Comparison of ENCODE assay signal across 8 mouse cellular contexts in genomic region chr6:34994692-34995091, GRCm38 (mm10). TPM values are rescaled to one million over a fixed set of nuclear protein-coding genes. Genes with fewer than 3 reads are reported as not detected.
DNase-seq lines count a peak whose midpoint lies in the region; ATAC-seq and TF ChIP-seq lines count a peak whose summit lies in the region.

No protein-coding gene starts in this region.

- ATAC-seq in kidney, embryonic 16.5 days (ENCODE audit: low FRiP score, low TSS enrichment) = no peak
- ATAC-seq in hindbrain, postnatal 0 days = no peak
- ATAC-seq in neural tube, embryonic 14.5 days (ENCODE audit: low read depth) = no peak

- H3K9ac ChIP-seq in kidney, embryonic 16.5 days (replicated peaks; ENCODE audit: low read length) = no peak overlapping the region
- H3K9ac ChIP-seq in hindbrain, postnatal 0 days (replicated peaks; ENCODE audit: low read length) = no peak overlapping the region
- H3K9ac ChIP-seq in neural tube, embryonic 14.5 days (replicated peaks; ENCODE audit: low read depth, low read length) = no peak overlapping the region

- H3K4me2 ChIP-seq in kidney, embryonic 16.5 days (replicated peaks; ENCODE audit: low read depth, low read length) = peak overlapping the region; percentile 65
- peak overlapping the region; percentile 53 for H3K4me2 ChIP-seq in hindbrain, postnatal 0 days (ENCODE audit: low read depth, low read length)
- H3K4me2 ChIP-seq in neural tube, embryonic 14.5 days (ENCODE audit: low read depth, low read length) = peak overlapping the region; percentile 20; the same call in 1 of the 2 replicates

- WGBS in kidney, embryonic 16.5 days = 68% methylated on average over 5 of the region's 5 CpGs
- WGBS in hindbrain, postnatal 0 days = 57% methylated on average over 5 of the region's 5 CpGs
- WGBS in neural tube, embryonic 14.5 days = 77% methylated on average over 5 of the region's 5 CpGs

- no peak overlapping the region for H3K27ac ChIP-seq in kidney, embryonic 16.5 days (ENCODE audit: low read length)
- H3K27ac ChIP-seq in bone marrow macrophage, adult 2 months (ENCODE audit: insufficient read depth, low read depth, low read length) = no peak overlapping the region
- no peak overlapping the region for H3K27ac ChIP-seq in hindbrain, postnatal 0 days
- no peak overlapping the region for H3K27ac ChIP-seq in neural tube, embryonic 14.5 days (ENCODE audit: low read depth, low read length)

- H3K4me3 ChIP-seq in kidney, embryonic 16.5 days (ENCODE audit: low read length) = peak overlapping the region; percentile 40
- peak overlapping the region; percentile 48 for H3K4me3 ChIP-seq in bone marrow macrophage, adult 2 months (ENCODE audit: insufficient read depth, low read length)
- no peak overlapping the region for H3K4me3 ChIP-seq in hindbrain, postnatal 0 days (ENCODE audit: low read length)
- no peak overlapping the region for H3K4me3 ChIP-seq in neural tube, embryonic 14.5 days (ENCODE audit: low read depth, low read length)

- no peak for DNase-seq in kidney, postnatal 10 days
- DNase-seq in hindbrain, postnatal 0 days (ENCODE audit: low spot score) = no peak
- no peak for DNase-seq in Muller cell, postnatal 12 days (ENCODE audit: inconsistent ontology term)
- no peak for DNase-seq in adrenal gland, postnatal 36 days
- no peak for DNase-seq in frontal cortex, postnatal 36 days (ENCODE audit: low spot score in 2 of 2)

- peaks cover 10% of the 10 kb centered on the region for H3K4me1 ChIP-seq in kidney, embryonic 16.5 days (ENCODE audit: insufficient read depth, low read length)
- H3K4me1 ChIP-seq in bone marrow macrophage, adult 2 months (ENCODE audit: control insufficient read depth, insufficient read depth, low read length) = no peaks in the 10 kb centered on the region
- peaks cover 2% of the 10 kb centered on the region; the same call in 1 of the 2 replicates for H3K4me1 ChIP-seq in hindbrain, postnatal 0 days (ENCODE audit: insufficient read depth, low read length)
- no peaks in the 10 kb centered on the region for H3K4me1 ChIP-seq in neural tube, embryonic 14.5 days (ENCODE audit: control insufficient read depth, insufficient read depth, low read length)

- no peaks in the 10 kb centered on the region for H3K9me3 ChIP-seq in kidney, embryonic 16.5 days (ENCODE audit: low read length)
- no peaks in the 10 kb centered on the region for H3K9me3 ChIP-seq in hindbrain, postnatal 0 days (ENCODE audit: low read length)
- no peaks in the 10 kb centered on the region for H3K9me3 ChIP-seq in neural tube, embryonic 14.5 days (ENCODE audit: control insufficient read depth, low read length)

- H3K27me3 ChIP-seq in kidney, embryonic 16.5 days (ENCODE audit: insufficient read depth, low read length) = no peaks in the 10 kb centered on the region
- no peaks in the 10 kb centered on the region for H3K27me3 ChIP-seq in hindbrain, postnatal 0 days (ENCODE audit: insufficient read depth, low read length)
- H3K27me3 ChIP-seq in neural tube, embryonic 14.5 days (ENCODE audit: control insufficient read depth, insufficient read depth, low read length) = no peaks in the 10 kb centered on the region

- TF ChIP-seq POLR2A in bone marrow macrophage, adult 2 months (IDR thresholded peaks at IDR 0.05; ENCODE audit: borderline replicate concordance, low read depth, low read length) = no peak

- H3K36me3 ChIP-seq in kidney, embryonic 16.5 days (ENCODE audit: insufficient read depth, low read length) = no peaks in the 10 kb centered on the region
- H3K36me3 ChIP-seq in hindbrain, postnatal 0 days (ENCODE audit: insufficient read depth, low read length) = no peaks in the 10 kb centered on the region
- H3K36me3 ChIP-seq in neural tube, embryonic 14.5 days (ENCODE audit: control insufficient read depth, insufficient read depth, low read length) = no peaks in the 10 kb centered on the region

- no peak for TF ChIP-seq CTCF in bone marrow macrophage, adult 2 months (IDR thresholded peaks at IDR 0.05; ENCODE audit: low read depth, low read length)
- TF ChIP-seq CTCF in hindbrain, postnatal 0 days (IDR thresholded peaks at IDR 0.05; ENCODE audit: low read depth) = no peak

RNA-seq across cellular contexts. Expression of gene Slc23a4, which starts 6.5 kb away (rescaled TPM):
- 0.27 and 0.35 TPM in 2 replicates for polyA plus RNA-seq in kidney, embryonic 16.5 days (2015; fragmentation: Nextera tagmentation; extraction: Ambion mirVana)
- polyA plus RNA-seq in bone marrow macrophage, adult 2 months (2012; ENCODE audit: insufficient read depth, insufficient read length, missing spikeins) = not detected in 2 replicates
- 1.8 and 2.6 TPM in 2 replicates for total RNA-seq in hindbrain, postnatal 0 days (2014; rRNA removed)
- 0.67 and 0.68 TPM in 2 replicates for polyA plus RNA-seq in hindbrain, postnatal 0 days (2015; fragmentation: Nextera tagmentation; extraction: Ambion mirVana)
- polyA plus RNA-seq in neural tube, embryonic 14.5 days (2014; fragmentation: Nextera tagmentation; extraction: Ambion mirVana) = 0.32 and 1.1 TPM in 2 replicates
- under 1 TPM; 0.20 to 0.36 TPM for total RNA-seq in adrenal gland, postnatal 36 days (2021)

Comparison
In these comparisons a context has a peak if more than half of its experiments do, and no peak if none do; other contexts are left out.
1. H3K4me3 ChIP-seq: peak in kidney, embryonic 16.5 days (single experiment) and bone marrow macrophage, adult 2 months (single experiment); none in hindbrain, postnatal 0 days (single experiment) and neural tube, embryonic 14.5 days (single experiment).
2. Peak in every context shown above with its lines, with median percentiles within 50 percentile points of each other: H3K4me2 ChIP-seq.